Mouse (Mus musculus): ENCODE measurements around the gene Prtn3. TPM values are rescaled to one million over a fixed set of nuclear protein-coding genes. Genes with fewer than 3 reads are reported as not detected.
"Not testable (repeated sequence)": the region's sequence is repeated elsewhere in the genome, so short reads cannot be mapped to it uniquely, and the experiment has no call there.

Gene Prtn3
- polyA plus RNA-seq, 1 experiment from 2014 or later = 1.4 TPM

GRCm38 (mm10) chr10:79880721-79881120 is 6.4 kb downstream of the Prtn3 start:
- peaks cover 6% of the 10 kb centered on the region; the same call in 1 of the 2 replicates for H3K27me3 ChIP-seq (ENCODE audit: control insufficient read depth, insufficient read depth, low read length)
- peaks cover 9 to 13% of the 10 kb centered on the region in 2 experiments for H3K4me1 ChIP-seq (ENCODE audit: control insufficient read depth in 2 of 2, insufficient read depth in 2 of 2, low read length in 2 of 2)
- ATAC-seq (ENCODE audit: insufficient number of reproducible peaks, insufficient read depth, low FRiP score, low read depth) = no peak
- no peak overlapping the region for H3K27ac ChIP-seq (replicated peaks in 1 of 2; ENCODE audit: control insufficient read depth in 1 of 2, insufficient read depth in 1 of 2, low read depth in 2 of 2, low read length in 2 of 2)
- H3K4me2 ChIP-seq (ENCODE audit: low read length) = no peak overlapping the region
- no peak overlapping the region for H3K9ac ChIP-seq (ENCODE audit: low read length)
- H3K36me3 ChIP-seq (ENCODE audit: control insufficient read depth, insufficient read depth, low read length) = no peaks in the 10 kb centered on the region
- H3K4me3 ChIP-seq (ENCODE audit: control insufficient read depth in 1 of 2, insufficient read depth in 1 of 2, low read depth in 1 of 2, low read length in 2 of 2) = no peak overlapping the region
- H3K9me3 ChIP-seq (ENCODE audit: control insufficient read depth, low read length) = no peaks in the 10 kb centered on the region
- WGBS = 26% methylated on average over 9 of the region's 9 CpGs

DNA sequence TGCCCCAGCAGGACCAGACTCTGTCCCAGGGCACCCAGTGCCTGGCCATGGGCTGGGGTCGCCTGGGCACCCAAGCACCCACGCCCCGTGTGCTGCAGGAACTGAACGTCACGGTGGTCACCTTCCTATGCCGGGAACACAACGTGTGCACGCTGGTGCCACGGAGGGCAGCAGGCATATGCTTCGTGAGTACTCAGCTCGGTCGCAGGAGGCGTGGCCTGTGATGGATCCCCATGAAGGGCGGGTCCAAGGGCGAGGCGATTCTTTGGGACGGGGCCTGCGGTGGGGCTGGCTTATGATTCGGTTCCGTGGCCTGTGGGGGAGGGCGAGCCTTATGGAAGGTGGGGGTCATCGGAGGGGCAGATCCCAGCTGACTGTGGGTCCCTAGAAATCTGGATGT is 7.7 kb downstream of the Prtn3 start:
- H3K9me3 ChIP-seq (ENCODE audit: control insufficient read depth, low read length) = no peaks in the 10 kb centered on the region
- peak overlapping the region; percentile 58 for H3K4me2 ChIP-seq (ENCODE audit: low read length)
- no peak; the same call in 1 of the 2 replicates for ATAC-seq (ENCODE audit: insufficient number of reproducible peaks, insufficient read depth, low FRiP score, low read depth)
- 9% methylated on average over 21 of the region's 22 CpGs for WGBS
- peaks cover 9 to 13% of the 10 kb centered on the region in 2 experiments for H3K4me1 ChIP-seq (ENCODE audit: control insufficient read depth in 2 of 2, insufficient read depth in 2 of 2, low read length in 2 of 2)
- peaks cover 6% of the 10 kb centered on the region; the same call in 1 of the 2 replicates for H3K27me3 ChIP-seq (ENCODE audit: control insufficient read depth, insufficient read depth, low read length)
- peak overlapping the region; percentile 2 to 18; a peak in 2 of 4 replicates for H3K4me3 ChIP-seq (ENCODE audit: control insufficient read depth in 1 of 2, insufficient read depth in 1 of 2, low read depth in 1 of 2, low read length in 2 of 2)
- H3K27ac ChIP-seq (replicated peaks in 1 of 2; ENCODE audit: control insufficient read depth in 1 of 2, insufficient read depth in 1 of 2, low read depth in 2 of 2, low read length in 2 of 2) = no peak overlapping the region
- 0 out of 2 replicates have a peak overlapping the region, but pooled peaks have one; percentile 6 for H3K9ac ChIP-seq (ENCODE audit: low read length)
- no peaks in the 10 kb centered on the region for H3K36me3 ChIP-seq (ENCODE audit: control insufficient read depth, insufficient read depth, low read length)

- 19% methylated on average over 22 of the region's 22 CpGs for WGBS
- ATAC-seq (ENCODE audit: insufficient number of reproducible peaks, insufficient read depth, low FRiP score, low read depth) = no peak
- no peak overlapping the region for H3K9ac ChIP-seq (ENCODE audit: low read length)
- H3K36me3 ChIP-seq (ENCODE audit: control insufficient read depth, insufficient read depth, low read length) = no peaks in the 10 kb centered on the region
- no peak overlapping the region for H3K4me3 ChIP-seq (ENCODE audit: control insufficient read depth in 1 of 2, insufficient read depth in 1 of 2, low read depth in 1 of 2, low read length in 2 of 2)
- H3K27ac ChIP-seq (replicated peaks in 1 of 2; ENCODE audit: control insufficient read depth in 1 of 2, insufficient read depth in 1 of 2, low read depth in 2 of 2, low read length in 2 of 2) = no peak overlapping the region
- no peaks in the 10 kb centered on the region for H3K9me3 ChIP-seq (ENCODE audit: control insufficient read depth, low read length)
- H3K4me2 ChIP-seq (ENCODE audit: low read length) = peak overlapping the region; percentile 23; the same call in 1 of the 2 replicates
- peaks cover 6% of the 10 kb centered on the region; the same call in 1 of the 2 replicates for H3K27me3 ChIP-seq (ENCODE audit: control insufficient read depth, insufficient read depth, low read length)
- peaks cover 9 to 13% of the 10 kb centered on the region in 2 experiments for H3K4me1 ChIP-seq (ENCODE audit: control insufficient read depth in 2 of 2, insufficient read depth in 2 of 2, low read length in 2 of 2)
Measured at GRCm38 (mm10) chr10:79883297-79884084, 9.2 kb downstream of the Prtn3 start.

GRCm38 (mm10) chr10:79884446-79884845 is 10.2 kb downstream of the Prtn3 start:
- no peak overlapping the region for H3K27ac ChIP-seq (replicated peaks in 1 of 2; ENCODE audit: control insufficient read depth in 1 of 2, insufficient read depth in 1 of 2, low read depth in 2 of 2, low read length in 2 of 2)
- no peak overlapping the region for H3K4me3 ChIP-seq (ENCODE audit: control insufficient read depth in 1 of 2, insufficient read depth in 1 of 2, low read depth in 1 of 2, low read length in 2 of 2)
- no peak overlapping the region for H3K4me2 ChIP-seq (ENCODE audit: low read length)
- no peak overlapping the region for H3K9ac ChIP-seq (ENCODE audit: low read length)
- H3K4me1 ChIP-seq (ENCODE audit: control insufficient read depth in 2 of 2, insufficient read depth in 2 of 2, low read length in 2 of 2) = peaks cover 9 to 13% of the 10 kb centered on the region in 2 experiments
- no peaks in the 10 kb centered on the region for H3K9me3 ChIP-seq (ENCODE audit: control insufficient read depth, low read length)
- 60% methylated on average over 4 of the region's 4 CpGs for WGBS
- no peaks in the 10 kb centered on the region for H3K36me3 ChIP-seq (ENCODE audit: control insufficient read depth, insufficient read depth, low read length)
- no peak for ATAC-seq (ENCODE audit: insufficient number of reproducible peaks, insufficient read depth, low FRiP score, low read depth)
- peaks cover 6% of the 10 kb centered on the region; the same call in 1 of the 2 replicates for H3K27me3 ChIP-seq (ENCODE audit: control insufficient read depth, insufficient read depth, low read length)

- H3K9ac ChIP-seq (ENCODE audit: low read length); H3K27ac ChIP-seq (replicated peaks in 1 of 2; ENCODE audit: control insufficient read depth in 1 of 2, insufficient read depth in 1 of 2, low read depth in 2 of 2, low read length in 2 of 2); H3K4me2 ChIP-seq (ENCODE audit: low read length); H3K27me3 ChIP-seq (ENCODE audit: control insufficient read depth, insufficient read depth, low read length); H3K9me3 ChIP-seq (ENCODE audit: control insufficient read depth, low read length); H3K4me3 ChIP-seq (ENCODE audit: control insufficient read depth in 1 of 2, insufficient read depth in 1 of 2, low read depth in 1 of 2, low read length in 2 of 2); ATAC-seq (ENCODE audit: insufficient number of reproducible peaks, insufficient read depth, low FRiP score, low read depth); H3K36me3 ChIP-seq (ENCODE audit: control insufficient read depth, insufficient read depth, low read length): not testable (repeated sequence)
- H3K4me1 ChIP-seq (ENCODE audit: control insufficient read depth in 2 of 2, insufficient read depth in 2 of 2, low read length in 2 of 2) = peaks cover 9 to 13% of the 10 kb centered on the region in 2 experiments
- 71% methylated on average over 2 of the region's 3 CpGs for WGBS
Measured at GRCm38 (mm10) chr10:79884938-79885337, 10.7 kb downstream of the Prtn3 start.

- Histone ChIP-seq H3K36me3 (ENCODE audit: control insufficient read depth, insufficient read depth, low read length) (no peaks in the 10 kb centered on the region), H3K4me3 (ENCODE audit: control insufficient read depth in 1 of 2, insufficient read depth in 1 of 2, low read depth in 1 of 2, low read length in 2 of 2) (no peak within 1 kb of the TSS), H3K9me3 (ENCODE audit: control insufficient read depth, low read length) (no peaks in the 10 kb centered on the region), H3K27me3 (ENCODE audit: control insufficient read depth, insufficient read depth, low read length) (peaks cover 6% of the 10 kb centered on the region; the same call in 1 of the 2 replicates), H3K4me2 (ENCODE audit: low read length) (no peak within 1 kb of the TSS), H3K9ac (ENCODE audit: low read length) (no peak within 1 kb of the TSS), H3K27ac (replicated peaks in 1 of 2; ENCODE audit: control insufficient read depth in 1 of 2, insufficient read depth in 1 of 2, low read depth in 2 of 2, low read length in 2 of 2) (no peak within 1 kb of the TSS), H3K4me1 (ENCODE audit: control insufficient read depth in 2 of 2, insufficient read depth in 2 of 2, low read length in 2 of 2) (peaks cover 9 to 13% of the 10 kb centered on the region in 2 experiments)
- WGBS = 78% methylated on average over 6 of the region's 6 CpGs
- no peak for ATAC-seq (ENCODE audit: insufficient number of reproducible peaks, insufficient read depth, low FRiP score, low read depth)
Measured at GRCm38 (mm10) chr10:79886054-79886453, 11.8 kb downstream of the Prtn3 start, which contains the start of gene Elane. Gene Elane, plus strand, starts transcription at chr10:79886247.

- 85% methylated on average over 8 of the region's 8 CpGs for WGBS
- Histone ChIP-seq H3K4me2 (ENCODE audit: low read length) (no peak overlapping the region), H3K36me3 (ENCODE audit: control insufficient read depth, insufficient read depth, low read length) (no peaks in the 10 kb centered on the region), H3K27me3 (ENCODE audit: control insufficient read depth, insufficient read depth, low read length) (peaks cover 6% of the 10 kb centered on the region; the same call in 1 of the 2 replicates), H3K27ac (replicated peaks in 1 of 2; ENCODE audit: control insufficient read depth in 1 of 2, insufficient read depth in 1 of 2, low read depth in 2 of 2, low read length in 2 of 2) (no peak overlapping the region), H3K4me3 (ENCODE audit: control insufficient read depth in 1 of 2, insufficient read depth in 1 of 2, low read depth in 1 of 2, low read length in 2 of 2) (no peak overlapping the region), H3K4me1 (ENCODE audit: control insufficient read depth in 2 of 2, insufficient read depth in 2 of 2, low read length in 2 of 2) (peaks cover 9 to 12% of the 10 kb centered on the region in 2 experiments), H3K9me3 (ENCODE audit: control insufficient read depth, low read length) (no peaks in the 10 kb centered on the region), H3K9ac (ENCODE audit: low read length) (no peak overlapping the region)
- ATAC-seq (ENCODE audit: insufficient number of reproducible peaks, insufficient read depth, low FRiP score, low read depth) = no peak
Measured at GRCm38 (mm10) chr10:79886611-79887010, 12.3 kb downstream of the Prtn3 start.
